Mouse (Mus musculus) adrenal gland, postnatal 25 days (tissue): ENCODE measurements around the gene Tmem52. TPM values are rescaled to one million over a fixed set of nuclear protein-coding genes. Genes with fewer than 3 reads are reported as not detected.

Source experiments
- DNase-seq: peaks from one replicate; pipeline ENCODE4 v3.0.0; 2021; ENCODE audit warnings: mixed read lengths
- total RNA-seq: library from RNA; stranded (reverse); gene quantifications from 2 replicates; pipeline ENCODE4 v1.2.3, GENCODE M21; 2021

Tmem52 gene
- total RNA-seq, 1 experiment from 2014 or later = 7.3 TPM

GRCm38 (mm10) chr4:155510981-155511380 lies 42.1 kb downstream of the Tmem52 start:
- DNase-seq = no peak

- DNase-seq = no peak
Measured at GRCm38 (mm10) chr4:155514810-155515209, 45.9 kb downstream of the Tmem52 start.

GRCm38 (mm10) chr4:155517948-155518517 lies 49.1 kb downstream of the Tmem52 start:
- DNase-seq = no peak

Other genes starting within 250 kb of the Tmem52 start
- 73.5 and 93.3 TPM in 2 replicates for gene Ski, start 246.5 kb upstream of the Tmem52 start, total RNA-seq
- gene Faap20, start 219.3 kb upstream of the Tmem52 start, total RNA-seq = 45.9 and 55.2 TPM in 2 replicates
- gene Prkcz, start 107.8 kb upstream of the Tmem52 start, total RNA-seq = 2.5 and 6.3 TPM in 2 replicates
- not detected in 2 replicates for gene Gabrd, start 71.0 kb upstream of the Tmem52 start, total RNA-seq
- gene Cfap74, start 59.9 kb upstream of the Tmem52 start, total RNA-seq = 0.71 and 1.5 TPM in 2 replicates
- gene Gnb1, start 22.2 kb downstream of the Tmem52 start, total RNA-seq = 309 and 392 TPM in 2 replicates
- 294 and 306 TPM in 2 replicates for gene Nadk, start 93.3 kb downstream of the Tmem52 start, total RNA-seq
- gene Slc35e2, start 132.3 kb downstream of the Tmem52 start, total RNA-seq = 36.8 and 52.0 TPM in 2 replicates
- gene Cdk11b, start 155.7 kb downstream of the Tmem52 start, total RNA-seq = 50.9 and 68.4 TPM in 2 replicates
- gene Gm10563, start 176.3 kb downstream of the Tmem52 start, total RNA-seq = not detected in 2 replicates
- gene Mmp23, start 184.3 kb downstream of the Tmem52 start, total RNA-seq = 3.7 and 4.2 TPM in 2 replicates
- 47.0 and 60.2 TPM in 2 replicates for gene Mib2, start 200.1 kb downstream of the Tmem52 start, total RNA-seq
- 50.8 and 67.4 TPM in 2 replicates for gene Fndc10, start 225.2 kb downstream of the Tmem52 start, total RNA-seq
- gene Ssu72, start 235.7 kb downstream of the Tmem52 start, total RNA-seq = 100 and 123 TPM in 2 replicates